Comparison of ENCODE assay signal across 7 mouse cellular contexts in the genomic region with DNA sequence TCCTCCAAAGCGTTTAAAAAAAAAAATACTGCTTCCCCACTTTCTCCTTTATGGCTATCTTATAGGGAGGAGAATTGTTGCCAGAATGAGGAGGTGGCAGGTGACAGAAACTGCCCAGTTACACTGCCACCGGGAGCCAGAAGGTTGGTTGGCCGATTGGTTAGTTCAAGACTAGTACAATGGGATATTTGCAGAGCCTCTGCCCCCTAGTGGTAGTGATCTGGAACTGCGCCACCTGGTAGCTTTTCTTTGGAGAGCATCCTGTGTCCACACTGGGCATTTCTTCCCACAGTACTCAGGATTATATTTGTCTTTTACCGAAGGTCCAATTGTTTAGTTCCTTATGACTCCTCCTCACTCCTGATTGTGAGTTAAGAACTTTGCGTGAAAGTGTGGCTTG. TPM values are rescaled to one million over a fixed set of nuclear protein-coding genes. Genes with fewer than 3 reads are reported as not detected.
A peak's percentile ranks its signal among the peaks of the same experiment; 100 is the strongest.
DNase-seq lines count a peak whose midpoint lies in the region; ATAC-seq and TF ChIP-seq lines count a peak whose summit lies in the region.

No protein-coding gene starts in this region.

- TF ChIP-seq POLR2A in ES-Bruce4 (IDR thresholded peaks at IDR 0.05; ENCODE audit: insufficient read depth, low read length) = no peak

- no peak overlapping the region for H3K9ac ChIP-seq in ES-Bruce4 (ENCODE audit: low read depth, poor library complexity, severe bottlenecking)
- H3K9ac ChIP-seq in embryonic facial prominence, embryonic 11.5 days (replicated peaks; ENCODE audit: low read length) = no peak overlapping the region
- H3K9ac ChIP-seq in liver, embryonic 13.5 days = no peak overlapping the region

- no peak overlapping the region for H3K4me2 ChIP-seq in embryonic facial prominence, embryonic 11.5 days (ENCODE audit: low read depth, low read length)
- H3K4me2 ChIP-seq in liver, embryonic 13.5 days = no peak overlapping the region

- peak; percentile 71 for TF ChIP-seq CTCF in ES-Bruce4 (IDR thresholded peaks at IDR 0.05; ENCODE audit: low read depth, low read length)

- no peak overlapping the region for H3K27ac ChIP-seq in ES-Bruce4 (ENCODE audit: insufficient read depth, low read length)
- no peak overlapping the region for H3K27ac ChIP-seq in embryonic facial prominence, embryonic 11.5 days (replicated peaks; ENCODE audit: low read depth, low read length)
- H3K27ac ChIP-seq in liver, embryonic 13.5 days = no peak overlapping the region

- WGBS in embryonic facial prominence, embryonic 11.5 days = 31% methylated on average over 6 of the region's 6 CpGs
- 12% methylated on average over 6 of the region's 6 CpGs for WGBS in liver, embryonic 13.5 days (ENCODE audit: insufficient replicate concordance)

- ATAC-seq in embryonic facial prominence, embryonic 11.5 days (replicated peaks; ENCODE audit: insufficient number of reproducible peaks, low FRiP score, low TSS enrichment, low read depth) = no peak
- no peak for ATAC-seq in liver, embryonic 13.5 days (ENCODE audit: low read depth)

- no peaks in the 10 kb centered on the region for H3K9me3 ChIP-seq in ES-Bruce4 (replicated peaks; ENCODE audit: control insufficient read depth, insufficient read depth, low read length, poor library complexity, severe bottlenecking)
- no peaks in the 10 kb centered on the region for H3K9me3 ChIP-seq in embryonic facial prominence, embryonic 11.5 days (replicated peaks; ENCODE audit: control insufficient read depth, low read length)
- no peaks in the 10 kb centered on the region for H3K9me3 ChIP-seq in liver, embryonic 13.5 days (replicated peaks)

- no peak for TF ChIP-seq EP300 in ES-Bruce4 (IDR thresholded peaks at IDR 0.05; ENCODE audit: insufficient read depth, low read depth, low read length)

- DNase-seq in layer of hippocampus, postnatal 10 days (ENCODE audit: low spot score in 2 of 2) = peak; percentile 61 to 62
- no peak for DNase-seq in layer of hippocampus, adult 9-11 months
- DNase-seq in adrenal gland, adult 18-20 months (ENCODE audit: low spot score in 2 of 2) = peak; percentile 52 to 58
- peak; percentile 73 for DNase-seq in embryonic facial prominence, embryonic 11.5 days (ENCODE audit: low spot score)
- peak; percentile 55 for DNase-seq in liver, embryonic 13.5 days
- DNase-seq in spleen, postnatal 10 days (ENCODE audit: low spot score in 2 of 2) = peak; percentile 52 to 75

- H3K4me1 ChIP-seq in ES-Bruce4 (ENCODE audit: control insufficient read depth, insufficient read depth, low read length) = no peaks in the 10 kb centered on the region
- no peaks in the 10 kb centered on the region for H3K4me1 ChIP-seq in embryonic facial prominence, embryonic 11.5 days (ENCODE audit: control insufficient read depth, insufficient read depth, low read length)
- H3K4me1 ChIP-seq in liver, embryonic 13.5 days (replicated peaks) = peaks cover 42% of the 10 kb centered on the region

- no peaks in the 10 kb centered on the region for H3K36me3 ChIP-seq in ES-Bruce4 (ENCODE audit: control insufficient read depth, insufficient read depth, low read length, poor library complexity, severe bottlenecking)
- no peaks in the 10 kb centered on the region for H3K36me3 ChIP-seq in embryonic facial prominence, embryonic 11.5 days (replicated peaks; ENCODE audit: control insufficient read depth, insufficient read depth, low read depth, low read length)
- no peaks in the 10 kb centered on the region for H3K36me3 ChIP-seq in liver, embryonic 13.5 days

- no peak overlapping the region for H3K4me3 ChIP-seq in ES-Bruce4 (ENCODE audit: low read depth, low read length)
- H3K4me3 ChIP-seq in embryonic facial prominence, embryonic 11.5 days (ENCODE audit: low read depth, low read length) = no peak overlapping the region
- H3K4me3 ChIP-seq in liver, embryonic 13.5 days (replicated peaks) = no peak overlapping the region

- no peaks in the 10 kb centered on the region for H3K27me3 ChIP-seq in ES-Bruce4 (ENCODE audit: control insufficient read depth, insufficient read depth, low read length, poor library complexity, severe bottlenecking)
- H3K27me3 ChIP-seq in embryonic facial prominence, embryonic 11.5 days (ENCODE audit: control insufficient read depth, insufficient read depth, low read length) = no peaks in the 10 kb centered on the region
- H3K27me3 ChIP-seq in liver, embryonic 13.5 days = peaks cover 15% of the 10 kb centered on the region

RNA-seq across cellular contexts. Expression of gene Asb2, which starts 15.9 kb away (rescaled TPM):
- 1 to 10 TPM; 1.8 to 2.6 TPM for total RNA-seq in layer of hippocampus, postnatal 10 days (2021)
- not detected in 2 replicates for polyA plus RNA-seq in ES-Bruce4 (2011; ENCODE audit: insufficient read depth, insufficient read length, low read depth, missing spikeins)
- 1 to 10 TPM in 1 of 2 experiments, under 1 TPM in 1; 0.66 to 1.4 TPM for total RNA-seq in adrenal gland, adult 18-20 months (2021)
- polyA plus RNA-seq in embryonic facial prominence, embryonic 11.5 days (2014; fragmentation: Nextera tagmentation; extraction: Ambion mirVana) = 0.92 and 1.2 TPM in 2 replicates
- polyA plus RNA-seq in liver, embryonic 13.5 days (2015; fragmentation: Nextera tagmentation; extraction: Ambion mirVana) = 2.4 and 2.6 TPM in 2 replicates

RNA-seq across cellular contexts. Expression of gene Otub2, which starts 16.8 kb away (rescaled TPM):
- 10 to 100 TPM; 32.5 to 33.5 TPM for total RNA-seq in layer of hippocampus, postnatal 10 days (2021)
- polyA plus RNA-seq in ES-Bruce4 (2011; ENCODE audit: insufficient read depth, insufficient read length, low read depth, missing spikeins) = 5.5 and 6.3 TPM in 2 replicates
- total RNA-seq in adrenal gland, adult 18-20 months (2021) = 1 to 10 TPM; 2.5 to 3.3 TPM
- polyA plus RNA-seq in embryonic facial prominence, embryonic 11.5 days (2014; fragmentation: Nextera tagmentation; extraction: Ambion mirVana) = 12.2 and 12.5 TPM in 2 replicates
- polyA plus RNA-seq in liver, embryonic 13.5 days (2015; fragmentation: Nextera tagmentation; extraction: Ambion mirVana) = 20.8 and 23.1 TPM in 2 replicates

RNA-seq across cellular contexts. Expression of gene 9330161L09Rik, which starts 35.9 kb away (rescaled TPM):
- 1 to 10 TPM; 2.5 to 2.8 TPM for total RNA-seq in layer of hippocampus, postnatal 10 days (2021)
- 0.67 and 1.8 TPM in 2 replicates for polyA plus RNA-seq in ES-Bruce4 (2011; ENCODE audit: insufficient read depth, insufficient read length, low read depth, missing spikeins)
- total RNA-seq in adrenal gland, adult 18-20 months (2021) = 1 to 10 TPM; 1.7 to 2.1 TPM
- polyA plus RNA-seq in embryonic facial prominence, embryonic 11.5 days (2014; fragmentation: Nextera tagmentation; extraction: Ambion mirVana) = 0.42 and 0.43 TPM in 2 replicates
- not detected in 2 replicates for polyA plus RNA-seq in liver, embryonic 13.5 days (2015; fragmentation: Nextera tagmentation; extraction: Ambion mirVana)

RNA-seq across cellular contexts. Expression of gene Ddx24, which starts 53.9 kb away (rescaled TPM):
- 100 to 1,000 TPM; 163 to 172 TPM for total RNA-seq in layer of hippocampus, postnatal 10 days (2021)
- 83.6 and 86.5 TPM in 2 replicates for polyA plus RNA-seq in ES-Bruce4 (2011; ENCODE audit: insufficient read depth, insufficient read length, low read depth, missing spikeins)
- total RNA-seq in adrenal gland, adult 18-20 months (2021) = 100 to 1,000 TPM; 127 to 134 TPM
- 114 TPM in 2 replicates for polyA plus RNA-seq in embryonic facial prominence, embryonic 11.5 days (2014; fragmentation: Nextera tagmentation; extraction: Ambion mirVana)
- polyA plus RNA-seq in liver, embryonic 13.5 days (2015; fragmentation: Nextera tagmentation; extraction: Ambion mirVana) = 81.9 and 86.0 TPM in 2 replicates
